Mouse (Mus musculus) heart, embryonic 13.5 days (tissue): ENCODE measurements around the gene Gprc5b. TPM values are rescaled to one million over a fixed set of nuclear protein-coding genes. Genes with fewer than 3 reads are reported as not detected.
A peak's percentile ranks its signal among the peaks of the same experiment; 100 is the strongest.

Experiments
- ATAC-seq: fragments of 200-750 bp; cut with Nextera tagmentation; 2 replicates; pipeline ENCODE4 v1.8.0; 2017; ENCODE audit warnings: moderate TSS enrichment; ENCODE audit not compliant: insufficient number of reproducible peaks, low FRiP score, low TSS enrichment; ENCODE audit errors: extremely low read depth
- H3K27ac ChIP-seq: fragments of 300-500 bp; sonication (generic); replicated peaks from 2 replicates; pipeline ENCODE4 v1.5.1; 2015; ENCODE audit warnings: moderate library complexity, mild to moderate bottlenecking, inconsistent platforms
- H3K27me3 ChIP-seq: fragments of 300-500 bp; sonication (generic); replicated peaks from 2 replicates; pipeline ENCODE4 v1.6.1; 2015; ENCODE audit warnings: mild to moderate bottlenecking, inconsistent platforms
- H3K36me3 ChIP-seq: fragments of 300-500 bp; sonication (generic); 2 replicates; pipeline ENCODE4 v1.6.1; 2015; ENCODE audit warnings: mild to moderate bottlenecking, inconsistent platforms
- H3K4me1 ChIP-seq: fragments of 300-500 bp; sonication (generic); 2 replicates; pipeline ENCODE4 v1.6.1; 2015; ENCODE audit warnings: inconsistent platforms
- H3K4me2 ChIP-seq: fragments of 300-500 bp; sonication (generic); 2 replicates; pipeline ENCODE4 v1.6.1; 2015; ENCODE audit warnings: inconsistent platforms, mild to moderate bottlenecking, moderate library complexity
- H3K4me3 ChIP-seq: fragments of 300-500 bp; sonication (generic); 2 replicates; pipeline ENCODE4 v1.5.1; 2015; ENCODE audit warnings: moderate library complexity, mild to moderate bottlenecking, inconsistent platforms
- H3K9ac ChIP-seq: fragments of 300-500 bp; sonication (generic); 2 replicates; pipeline ENCODE4 v1.6.1; 2015; ENCODE audit warnings: inconsistent platforms, mild to moderate bottlenecking, moderate library complexity
- H3K9me3 ChIP-seq: fragments of 300-500 bp; sonication (generic); 2 replicates; pipeline ENCODE4 v1.6.1; 2016; ENCODE audit warnings: inconsistent platforms
- WGBS: fragments of 180-500 bp; shearing (Covaris S2); methylation state at CpG from one replicate; pipeline ENCODE4 v1.1.7; 2015; ENCODE audit warnings: mixed read lengths; 5-methylcytosine and 5-hydroxymethylcytosine counted together
- polyA plus RNA-seq: library from polyadenylated mRNA; unstranded; fragments of >200 nt; fragmentation: Nextera tagmentation; extraction: Ambion mirVana; gene quantifications from 2 replicates; pipeline ENCODE4 v1.2.1, GENCODE M21; 2015

The Gprc5b gene
- 3.5 and 4.2 TPM in 2 replicates for polyA plus RNA-seq

GRCm38 (mm10) chr7:118995007-118995406 lies at the start of gene Gprc5b:
TSS of gene Gprc5b (minus strand) at chr7:118995211.
- ATAC-seq = peak; percentile 83
- under 1% methylated on average over 41 of the region's 44 CpGs for WGBS
- peak within 1 kb of the TSS; percentile 88 for H3K9ac ChIP-seq
- peak within 1 kb of the TSS; percentile 95 for H3K4me2 ChIP-seq
- peaks cover 21% of the 10 kb centered on the region for H3K27me3 ChIP-seq
- H3K36me3 ChIP-seq = no peaks in the 10 kb centered on the region
- H3K9me3 ChIP-seq = no peaks in the 10 kb centered on the region
- 0 out of 2 replicates have a peak within 1 kb of the TSS, but pooled peaks have one; percentile 20 for H3K27ac ChIP-seq
- peaks cover 39% of the 10 kb centered on the region for H3K4me1 ChIP-seq
- H3K4me3 ChIP-seq = peak within 1 kb of the TSS; percentile 73

GRCm38 (mm10) chr7:119041502-119041901 lies 46.5 kb upstream of the Gprc5b start:
- Histone ChIP-seq H3K4me2 (no peak overlapping the region), H3K4me1 (no peaks in the 10 kb centered on the region)

GRCm38 (mm10) chr7:119037581-119037980 lies 42.6 kb upstream of the Gprc5b start:
- Histone ChIP-seq H3K9me3 (peaks cover 4% of the 10 kb centered on the region; the same call in 1 of the 2 replicates), H3K4me2 (no peak overlapping the region), H3K27me3 (peaks cover 13% of the 10 kb centered on the region), H3K4me1 (no peaks in the 10 kb centered on the region), H3K4me3 (no peak overlapping the region), H3K36me3 (no peaks in the 10 kb centered on the region), H3K9ac (no peak overlapping the region), H3K27ac (no peak overlapping the region)
- ATAC-seq = no peak

More at GRCm38 (mm10) chr7:119041502-119041901, 46.5 kb upstream of the Gprc5b start:
- no peak for ATAC-seq
- peaks cover 4% of the 10 kb centered on the region; the same call in 1 of the 2 replicates for H3K9me3 ChIP-seq
- H3K27ac ChIP-seq = no peak overlapping the region
- H3K9ac ChIP-seq = no peak overlapping the region
- H3K4me3 ChIP-seq = no peak overlapping the region
- H3K27me3 ChIP-seq = no peaks in the 10 kb centered on the region; the same call in 1 of the 2 replicates
- H3K36me3 ChIP-seq = no peaks in the 10 kb centered on the region

GRCm38 (mm10) chr7:119034243-119034961 lies 39.4 kb upstream of the Gprc5b start:
- no peak overlapping the region for H3K9ac ChIP-seq
- peaks cover 13% of the 10 kb centered on the region for H3K27me3 ChIP-seq
- no peaks in the 10 kb centered on the region for H3K4me1 ChIP-seq
- no peak overlapping the region for H3K27ac ChIP-seq
- 55% methylated on average over 15 of the region's 15 CpGs for WGBS
- no peaks in the 10 kb centered on the region for H3K36me3 ChIP-seq
- H3K4me2 ChIP-seq = no peak overlapping the region
- no peak for ATAC-seq
- peaks cover 4% of the 10 kb centered on the region; the same call in 1 of the 2 replicates for H3K9me3 ChIP-seq
- H3K4me3 ChIP-seq = no peak overlapping the region

GRCm38 (mm10) chr7:119023394-119023921 lies 28.4 kb upstream of the Gprc5b start:
- Histone ChIP-seq H3K9ac (no peak overlapping the region), H3K27me3 (peaks cover 5% of the 10 kb centered on the region; the same call in 1 of the 2 replicates), H3K4me2 (no peak overlapping the region), H3K4me3 (no peak overlapping the region), H3K27ac (no peak overlapping the region), H3K4me1 (no peaks in the 10 kb centered on the region), H3K9me3 (no peaks in the 10 kb centered on the region), H3K36me3 (no peaks in the 10 kb centered on the region)
- 27% methylated on average over 17 of the region's 17 CpGs for WGBS
- no peak for ATAC-seq

GRCm38 (mm10) chr7:119022238-119023156 lies 27.5 kb upstream of the Gprc5b start:
- H3K27me3 ChIP-seq = peaks cover 14% of the 10 kb centered on the region; the same call in 1 of the 2 replicates
- no peak overlapping the region for H3K9ac ChIP-seq
- H3K4me2 ChIP-seq = no peak overlapping the region
- ATAC-seq = no peak
- H3K9me3 ChIP-seq = no peaks in the 10 kb centered on the region
- no peaks in the 10 kb centered on the region for H3K4me1 ChIP-seq
- no peak overlapping the region for H3K4me3 ChIP-seq
- H3K27ac ChIP-seq = no peak overlapping the region
- H3K36me3 ChIP-seq = no peaks in the 10 kb centered on the region
- 74% methylated on average over 19 of the region's 19 CpGs for WGBS

GRCm38 (mm10) chr7:119019537-119019936 lies 24.5 kb upstream of the Gprc5b start:
- ATAC-seq = no peak
- Histone ChIP-seq H3K27me3 (peaks cover 28% of the 10 kb centered on the region), H3K4me3 (no peak overlapping the region), H3K4me1 (no peaks in the 10 kb centered on the region), H3K9me3 (no peaks in the 10 kb centered on the region), H3K9ac (no peak overlapping the region), H3K27ac (no peak overlapping the region), H3K36me3 (no peaks in the 10 kb centered on the region), H3K4me2 (no peak overlapping the region)
- 12% methylated on average over 4 of the region's 4 CpGs for WGBS

- no peaks in the 10 kb centered on the region for H3K36me3 ChIP-seq
- no peaks in the 10 kb centered on the region for H3K4me1 ChIP-seq
- no peaks in the 10 kb centered on the region for H3K9me3 ChIP-seq
- no peak overlapping the region for H3K9ac ChIP-seq
- no peak for ATAC-seq
- WGBS = 0% methylated on average over 3 of the region's 3 CpGs
- no peak overlapping the region for H3K4me2 ChIP-seq
- H3K27me3 ChIP-seq = peaks cover 34% of the 10 kb centered on the region
- H3K27ac ChIP-seq = no peak overlapping the region
- no peak overlapping the region for H3K4me3 ChIP-seq
Measured at GRCm38 (mm10) chr7:119015736-119016135, 20.7 kb upstream of the Gprc5b start.

- no peak overlapping the region for H3K9ac ChIP-seq
- H3K9me3 ChIP-seq = no peaks in the 10 kb centered on the region
- WGBS = 12% methylated on average over 5 of the region's 5 CpGs
- H3K4me1 ChIP-seq = no peaks in the 10 kb centered on the region
- ATAC-seq = no peak
- H3K36me3 ChIP-seq = no peaks in the 10 kb centered on the region
- no peak overlapping the region for H3K4me2 ChIP-seq
- no peak overlapping the region for H3K27ac ChIP-seq
- peaks cover 16% of the 10 kb centered on the region for H3K27me3 ChIP-seq
- no peak overlapping the region for H3K4me3 ChIP-seq
Measured at GRCm38 (mm10) chr7:119010854-119011529, 16.0 kb upstream of the Gprc5b start.

GRCm38 (mm10) chr7:119002501-119002900 lies 7.5 kb upstream of the Gprc5b start:
- Histone ChIP-seq H3K9ac (no peak overlapping the region), H3K36me3 (no peaks in the 10 kb centered on the region), H3K9me3 (no peaks in the 10 kb centered on the region), H3K27me3 (peaks cover 6% of the 10 kb centered on the region; the same call in 1 of the 2 replicates), H3K4me1 (no peaks in the 10 kb centered on the region), H3K27ac (no peak overlapping the region), H3K4me2 (no peak overlapping the region), H3K4me3 (no peak overlapping the region)
- no peak for ATAC-seq
- 42% methylated on average over 2 of the region's 2 CpGs for WGBS

GRCm38 (mm10) chr7:119001965-119002364 lies 7.0 kb upstream of the Gprc5b start:
- WGBS = 65% methylated on average over 2 of the region's 2 CpGs
- ATAC-seq = no peak
- Histone ChIP-seq H3K4me1 (no peaks in the 10 kb centered on the region), H3K4me2 (no peak overlapping the region), H3K9me3 (no peaks in the 10 kb centered on the region), H3K9ac (no peak overlapping the region), H3K27me3 (peaks cover 6% of the 10 kb centered on the region; the same call in 1 of the 2 replicates), H3K36me3 (no peaks in the 10 kb centered on the region), H3K27ac (no peak overlapping the region), H3K4me3 (no peak overlapping the region)
